Mouse (Mus musculus) CH12.LX (cell line): ENCODE data around the gene C2cd3. TPM values are rescaled to one million over a fixed set of nuclear protein-coding genes. Genes with fewer than 3 reads are reported as not detected.

Experiments used
- DNase-seq: peaks from one replicate; pipeline ENCODE4 v3.0.0-alpha.2; 2013; ENCODE audit errors: extremely low read depth
- H3K27ac ChIP-seq: 2 replicates; pipeline ENCODE4 v1.5.1; 2012; ENCODE audit warnings: low read depth, mild to moderate bottlenecking, control low read depth, moderate library complexity; ENCODE audit not compliant: insufficient read depth
- H3K27me3 ChIP-seq: replicated peaks from 2 replicates; pipeline ENCODE3; 2012; ENCODE audit warnings: inconsistent platforms
- H3K36me3 ChIP-seq, 2 experiments: replicated peaks in 1 of 2; 2 replicates each; pipeline versions ENCODE3 to v1.6.1; 2012; ENCODE audit warnings: inconsistent platforms in 1 of 2, low read length in 1 of 2, mild to moderate bottlenecking in 1 of 2, mixed read lengths in 1 of 2, moderate library complexity in 1 of 2; ENCODE audit not compliant: control insufficient read depth in 1 of 2, insufficient read depth in 1 of 2
- H3K4me1 ChIP-seq, 2 experiments: 2 replicates each; pipeline ENCODE4 v1.6.1; 2012; ENCODE audit warnings: inconsistent platforms in 1 of 2, moderate library complexity in 1 of 2; ENCODE audit not compliant: insufficient read depth in 2 of 2, control insufficient read depth in 1 of 2
- H3K4me2 ChIP-seq: 2 replicates; pipeline ENCODE4 v1.6.1; 2012; ENCODE audit warnings: low read depth, mild to moderate bottlenecking, control low read depth; ENCODE audit not compliant: poor library complexity, insufficient read depth, severe bottlenecking
- H3K4me3 ChIP-seq, 3 experiments: fragments of 150-350 bp in 1 of 3; sonication (generic) in 1 of 3; replicated peaks in 1 of 3; 2 replicates each; pipeline versions ENCODE3 to v1.5.1; 2011 to 2012; ENCODE audit warnings: low read depth in 2 of 3, low read length in 2 of 3, mild to moderate bottlenecking in 2 of 3, moderate library complexity in 2 of 3, control low read depth in 1 of 3, improper control_type of control experiment in 1 of 3, inconsistent platforms in 1 of 3, mixed read lengths in 1 of 3; ENCODE audit not compliant: poor library complexity in 1 of 3
- H3K79me2 ChIP-seq: replicated peaks from 2 replicates; pipeline ENCODE4 v1.6.1; 2012; ENCODE audit warnings: mild to moderate bottlenecking, moderate library complexity; ENCODE audit not compliant: control insufficient read depth, poor library complexity, insufficient read depth, severe bottlenecking; ENCODE audit errors: extremely low read depth
- H3K9ac ChIP-seq: 2 replicates; pipeline ENCODE4 v1.6.1; 2012; ENCODE audit warnings: low read depth, mild to moderate bottlenecking, control low read depth, moderate library complexity; ENCODE audit not compliant: insufficient read depth
- H3K9me3 ChIP-seq: replicated peaks from 2 replicates; pipeline ENCODE3; 2012; ENCODE audit warnings: low read length, inconsistent platforms, mixed read lengths
- CHD1 ChIP-seq: IDR thresholded peaks from 2 replicates; pipeline ENCODE4 v1.6.1; 2012; ENCODE audit warnings: low read depth, low read length, improper control_type of control experiment, inconsistent platforms
- CHD2 ChIP-seq: IDR thresholded peaks from 2 replicates; pipeline ENCODE4 v1.6.1; 2011; ENCODE audit warnings: low read length, improper control_type of control experiment
- EP300 ChIP-seq: IDR thresholded peaks from 2 replicates; pipeline ENCODE4 v1.6.1; 2011; ENCODE audit warnings: low read length, improper control_type of control experiment
- GABPA ChIP-seq: IDR thresholded peaks from 2 replicates; pipeline ENCODE4 v1.6.1; 2012; ENCODE audit warnings: low read depth, low read length, improper control_type of control experiment, inconsistent platforms; ENCODE audit not compliant: insufficient replicate concordance
- HCFC1 ChIP-seq: IDR thresholded peaks from 2 replicates; pipeline ENCODE4 v1.6.1; 2012; ENCODE audit warnings: low read depth, mild to moderate bottlenecking, inconsistent platforms, low read length, improper control_type of control experiment
- IRF4 ChIP-seq: IDR thresholded peaks from 2 replicates; pipeline ENCODE4 v1.6.1; 2014; ENCODE audit warnings: low read depth, mild to moderate bottlenecking, inconsistent platforms, low read length, improper control_type of control experiment
- JUN ChIP-seq: IDR thresholded peaks from 2 replicates; pipeline ENCODE4 v1.6.1; 2011; ENCODE audit warnings: low read depth, mild to moderate bottlenecking, low read length, improper control_type of control experiment, moderate library complexity; ENCODE audit not compliant: insufficient read depth
- MXI1 ChIP-seq: IDR thresholded peaks from 2 replicates; pipeline ENCODE4 v1.6.1; 2011; ENCODE audit warnings: mild to moderate bottlenecking, low read depth, low read length, improper control_type of control experiment
- NELFE ChIP-seq: IDR thresholded peaks from 2 replicates; pipeline ENCODE4 v1.6.1; 2011; ENCODE audit warnings: low read depth, low read length, improper control_type of control experiment
- NRF1 ChIP-seq: IDR thresholded peaks from 2 replicates; pipeline ENCODE4 v1.6.1; 2014; ENCODE audit warnings: low read depth, mild to moderate bottlenecking, inconsistent platforms, low read length, improper control_type of control experiment, moderate library complexity
- PAX5 ChIP-seq: IDR thresholded peaks from 2 replicates; pipeline ENCODE4 v1.6.1; 2012; ENCODE audit warnings: low read length, inconsistent platforms, mixed read lengths
- RCOR1 ChIP-seq: conservative IDR thresholded peaks from 2 replicates; pipeline ENCODE4 v1.6.1; 2012; ENCODE audit warnings: low read depth, mild to moderate bottlenecking, inconsistent platforms, low read length, improper control_type of control experiment
- TBP ChIP-seq: conservative IDR thresholded peaks from 2 replicates; pipeline ENCODE4 v1.6.1; 2011; ENCODE audit warnings: low read depth, low read length, improper control_type of control experiment
- USF2 ChIP-seq: conservative IDR thresholded peaks from 2 replicates; pipeline ENCODE4 v1.6.1; 2011; ENCODE audit warnings: low read depth, low read length, improper control_type of control experiment
- ZC3H11A ChIP-seq: IDR thresholded peaks from 2 replicates; pipeline ENCODE4 v1.6.1; 2012; ENCODE audit warnings: low read depth, mild to moderate bottlenecking, inconsistent platforms, low read length, improper control_type of control experiment
- ZMIZ1 ChIP-seq: IDR thresholded peaks from 2 replicates; pipeline ENCODE4 v1.6.1; 2012; ENCODE audit warnings: low read depth, mild to moderate bottlenecking, inconsistent platforms, low read length, improper control_type of control experiment
- ZNF384 ChIP-seq: IDR thresholded peaks from 2 replicates; pipeline ENCODE4 v1.6.1; 2012; ENCODE audit warnings: low read depth, low read length, improper control_type of control experiment, inconsistent platforms
- dilution Hi-C: fragments of 300-500 bp; cut with MboI; formaldehyde crosslinking; loops from 2 replicates; pipeline ENCODE4 v1.14.3; 2020; ENCODE audit warnings: low sequenced_read_pairs; ENCODE audit not compliant: extremely low pct_unique_long_range_greater_than_20kb, extremely low pct_ligation_motif_present
- in situ Hi-C: fragments of 300-500 bp; cut with MboI; formaldehyde crosslinking; loops from 3 replicates; pipeline ENCODE4 v1.14.3; 2019; ENCODE audit warnings: low sequenced_read_pairs, low pct_ligation_motif_present, low pct_unique_long_range_greater_than_20kb, mixed read lengths
- polyA plus RNA-seq: library from polyadenylated mRNA; unstranded; fragments of >175 nt; gene quantifications from 2 replicates; pipeline ENCODE4 v1.2.1, GENCODE M21; 2012; ENCODE audit warnings: low read depth; ENCODE audit not compliant: insufficient read length
- total RNA-seq, 2 experiments: library from RNA; depleted of rRNA; stranded (reverse); fragments of 300-350 nt in 1 of 2; fragments of >200 nt in 1 of 2; gene quantifications; 2 replicates each; pipeline ENCODE4 v1.2.3; 2012 to 2014

C2cd3 gene
- total and polyA plus RNA-seq, 3 experiments = 11.7 to 25.0 (median 16.7) TPM

- H3K27ac ChIP-seq = no peak overlapping the region
- no peak overlapping the region for H3K9ac ChIP-seq
- peaks cover 55 to 77% of the 10 kb centered on the region in 2 experiments for H3K36me3 ChIP-seq
- H3K79me2 ChIP-seq = no peaks in the 10 kb centered on the region
- dilution Hi-C loops (no loop called here), in situ Hi-C loops (no loop called here)
- no peak for DNase-seq
- H3K4me2 ChIP-seq = no peak overlapping the region
- H3K27me3 ChIP-seq = no peaks in the 10 kb centered on the region
- no peak for TF ChIP-seq CHD2
- no peak for TF ChIP-seq NELFE
- TF ChIP-seq HCFC1 = no peak
- no peak for TF ChIP-seq GABPA
- no peak for TF ChIP-seq MXI1
- no peak for TF ChIP-seq ZMIZ1
- no peak for TF ChIP-seq TBP
- TF ChIP-seq NRF1 = no peak
- TF ChIP-seq PAX5 = no peak
- TF ChIP-seq ZC3H11A = no peak
- no peaks in the 10 kb centered on the region for H3K4me1 ChIP-seq
- H3K4me3 ChIP-seq = no peak overlapping the region
- no peaks in the 10 kb centered on the region for H3K9me3 ChIP-seq
Measured at GRCm38 (mm10) chr7:100400899-100401539, 29.0 kb downstream of the C2cd3 start.

GRCm38 (mm10) chr7:100402715-100403114, 30.7 kb downstream of the C2cd3 start:
- no peak overlapping the region for H3K4me3 ChIP-seq
- no peak overlapping the region for H3K4me2 ChIP-seq
- H3K36me3 ChIP-seq = peaks cover 55 to 78% of the 10 kb centered on the region in 2 experiments
- in situ Hi-C loops = no loop called here
- H3K9me3 ChIP-seq = no peaks in the 10 kb centered on the region
- H3K9ac ChIP-seq = no peak overlapping the region
- no peak for DNase-seq
- dilution Hi-C loops = no loop called here
- no peak for TF ChIP-seq RCOR1
- no peak for TF ChIP-seq ZC3H11A
- no peak for TF ChIP-seq EP300
- TF ChIP-seq CHD1 = no peak
- TF ChIP-seq USF2 = no peak
- no peaks in the 10 kb centered on the region for H3K79me2 ChIP-seq
- no peaks in the 10 kb centered on the region for H3K27me3 ChIP-seq
- H3K27ac ChIP-seq = no peak overlapping the region
- H3K4me1 ChIP-seq = no peaks in the 10 kb centered on the region

GRCm38 (mm10) chr7:100407677-100408076, 35.6 kb downstream of the C2cd3 start:
- Histone ChIP-seq H3K27ac (no peak overlapping the region), H3K9ac (no peak overlapping the region), H3K4me1 (no peaks in the 10 kb centered on the region), H3K79me2 (no peaks in the 10 kb centered on the region), H3K9me3 (no peaks in the 10 kb centered on the region), H3K27me3 (no peaks in the 10 kb centered on the region), H3K36me3 (peaks cover 61 to 93% of the 10 kb centered on the region in 2 experiments), H3K4me3 (no peak overlapping the region), H3K4me2 (no peak overlapping the region)
- DNase-seq = no peak
- in situ Hi-C loops = no loop called here
- TF ChIP-seq IRF4 (no peak), ZNF384 (no peak), NELFE (no peak), CHD1 (no peak), NRF1 (no peak), JUN (no peak), USF2 (no peak)
- dilution Hi-C loops = no loop called here
